Mouse (Mus musculus) heart, embryonic 11.5 days (tissue): ENCODE measurements at regions not wholly inside any gene's neighbourhood (a gene's known extent, or its start where the extent isn't known, plus 50 kb on each side); places are given as distances from the start of the nearest gene placed in this dataset.
"Not testable (repeated sequence)": the region's sequence is repeated elsewhere in the genome, so short reads cannot be mapped to it uniquely, and the experiment has no call there.

ENCODE experiments used
- ATAC-seq: fragments of 200-750 bp; cut with Nextera tagmentation; replicated peaks from 2 replicates; pipeline ENCODE4 v1.8.0; 2017; ENCODE audit warnings: moderate library complexity; ENCODE audit not compliant: insufficient number of reproducible peaks, low FRiP score, low TSS enrichment
- H3K27ac ChIP-seq: fragments of 300-500 bp; sonication (generic); 2 replicates; pipeline ENCODE4 v1.5.1; 2014; ENCODE audit warnings: mild to moderate bottlenecking, low read depth, low read length
- H3K27me3 ChIP-seq: fragments of 300-500 bp; sonication (generic); 2 replicates; pipeline ENCODE4 v1.6.1; 2014; ENCODE audit warnings: mild to moderate bottlenecking, low read length, mixed read lengths; ENCODE audit not compliant: control insufficient read depth, insufficient read depth
- H3K36me3 ChIP-seq: fragments of 300-500 bp; sonication (generic); 2 replicates; pipeline ENCODE4 v1.6.1; 2014; ENCODE audit warnings: mild to moderate bottlenecking, low read length, moderate library complexity, mixed read lengths; ENCODE audit not compliant: control insufficient read depth, insufficient read depth
- H3K4me1 ChIP-seq: fragments of 300-500 bp; sonication (generic); 2 replicates; pipeline ENCODE4 v1.6.1; 2014; ENCODE audit warnings: low read length; ENCODE audit not compliant: control insufficient read depth, insufficient read depth
- H3K4me2 ChIP-seq: fragments of 300-500 bp; sonication (generic); 2 replicates; pipeline ENCODE4 v1.6.1; 2014; ENCODE audit warnings: mild to moderate bottlenecking, moderate library complexity
- H3K4me3 ChIP-seq: fragments of 300-500 bp; sonication (generic); 2 replicates; pipeline ENCODE4 v1.5.1; 2014; ENCODE audit warnings: low read depth, low read length
- H3K9ac ChIP-seq: fragments of 300-500 bp; sonication (generic); 2 replicates; pipeline ENCODE4 v1.6.1; 2014; ENCODE audit warnings: mild to moderate bottlenecking, low read depth, low read length, moderate library complexity
- H3K9me3 ChIP-seq: fragments of 300-500 bp; sonication (generic); replicated peaks from 2 replicates; pipeline ENCODE4 v1.6.1; 2016; ENCODE audit warnings: low read length; ENCODE audit not compliant: control insufficient read depth
- WGBS: fragments of 180-500 bp; shearing (Covaris S2); extraction: QIAGEN DNeasy Blood & Tissue Kit; methylation state at CpG from one replicate; pipeline ENCODE4 v1.1.7; 2014; ENCODE audit not compliant: insufficient replicate concordance; 5-methylcytosine and 5-hydroxymethylcytosine counted together

DNA sequence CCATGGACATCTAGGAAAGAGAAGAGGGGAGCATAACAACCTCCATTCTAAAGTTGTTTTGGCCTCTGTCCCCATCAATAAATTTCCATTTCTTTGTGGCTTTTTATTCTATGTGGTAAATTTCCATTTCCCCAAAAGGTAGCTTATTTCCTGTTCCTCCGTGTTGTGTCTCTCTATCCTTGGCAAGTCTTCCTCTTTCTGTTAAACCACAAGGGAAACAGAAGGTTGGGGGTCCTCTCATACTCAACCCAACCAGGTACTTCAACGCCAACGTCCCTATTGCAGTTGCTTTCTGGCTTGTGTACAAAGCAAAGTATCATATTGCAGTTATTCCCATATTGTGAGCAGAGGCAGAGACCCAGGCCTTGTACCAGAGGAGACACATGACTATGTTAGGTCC is 434.7 kb upstream of the Pdcd1 start:
- Histone ChIP-seq H3K4me2 (no peak overlapping the region), H3K36me3 (no peaks in the 10 kb centered on the region), H3K4me3 (no peak overlapping the region), H3K9me3 (no peaks in the 10 kb centered on the region), H3K27me3 (no peaks in the 10 kb centered on the region), H3K4me1 (no peaks in the 10 kb centered on the region), H3K9ac (no peak overlapping the region), H3K27ac (no peak overlapping the region)
- ATAC-seq, result no peak
- WGBS, result 78% methylated on average over 3 of the region's 3 CpGs

GRCm38 (mm10) chr1:94469834-94470233 is 417.5 kb upstream of the Pdcd1 start:
- not testable (repeated sequence) for H3K27ac ChIP-seq, H3K9ac ChIP-seq, H3K9me3 ChIP-seq, H3K4me1 ChIP-seq, H3K27me3 ChIP-seq, H3K36me3 ChIP-seq, H3K4me3 ChIP-seq, H3K4me2 ChIP-seq
- 92% methylated on average over 18 of the region's 18 CpGs for WGBS
- peak; percentile 84 for ATAC-seq

GRCm38 (mm10) chr1:94423731-94424130 is 371.4 kb upstream of the Pdcd1 start:
- ATAC-seq, result no peak
- no peaks in the 10 kb centered on the region for H3K9me3 ChIP-seq
- WGBS, result 81% methylated on average over 2 of the region's 2 CpGs

GRCm38 (mm10) chr1:94413043-94413442 is 360.7 kb upstream of the Pdcd1 start:
- Histone ChIP-seq H3K36me3 (no peaks in the 10 kb centered on the region), H3K27me3 (no peaks in the 10 kb centered on the region), H3K4me1 (no peaks in the 10 kb centered on the region), H3K27ac (no peak overlapping the region), H3K4me2 (no peak overlapping the region), H3K4me3 (no peak overlapping the region), H3K9me3 (no peaks in the 10 kb centered on the region), H3K9ac (no peak overlapping the region)
- WGBS, result 74% methylated on average over 9 of the region's 9 CpGs
- ATAC-seq, result no peak

More at GRCm38 (mm10) chr1:94423731-94424130, 371.4 kb upstream of the Pdcd1 start:
- Histone ChIP-seq H3K27ac (no peak overlapping the region), H3K27me3 (no peaks in the 10 kb centered on the region), H3K4me3 (no peak overlapping the region), H3K36me3 (no peaks in the 10 kb centered on the region), H3K4me1 (no peaks in the 10 kb centered on the region), H3K9ac (no peak overlapping the region), H3K4me2 (no peak overlapping the region)

DNA sequence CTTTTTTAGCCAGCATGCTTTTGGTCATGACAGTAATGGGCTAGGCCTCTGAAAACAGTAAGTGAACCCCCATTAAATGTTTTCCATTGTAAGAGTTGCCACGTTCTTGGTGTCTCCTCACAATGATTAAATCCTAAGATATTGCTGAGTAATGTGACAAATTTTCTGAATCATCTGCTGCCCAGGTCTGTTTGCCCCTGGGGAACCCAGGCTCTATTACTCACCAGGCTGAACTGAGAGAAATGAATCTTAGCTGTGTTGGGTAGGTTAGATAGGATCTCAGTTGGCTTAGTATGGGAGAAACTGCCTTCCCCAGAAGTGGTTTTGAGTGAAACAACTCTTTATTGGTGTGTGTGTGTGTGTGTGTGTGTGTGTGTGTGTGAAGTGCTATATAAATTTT is 314.3 kb upstream of the Pdcd1 start:
- no peak overlapping the region for H3K27ac ChIP-seq
- WGBS, result 60% methylated on average over 1 of the region's 1 CpGs
- no peaks in the 10 kb centered on the region for H3K4me1 ChIP-seq
- H3K4me2 ChIP-seq, result no peak overlapping the region
- no peaks in the 10 kb centered on the region for H3K27me3 ChIP-seq
- no peak overlapping the region for H3K4me3 ChIP-seq
- no peaks in the 10 kb centered on the region for H3K9me3 ChIP-seq
- H3K36me3 ChIP-seq, result no peaks in the 10 kb centered on the region
- H3K9ac ChIP-seq, result no peak overlapping the region
- no peak for ATAC-seq

DNA sequence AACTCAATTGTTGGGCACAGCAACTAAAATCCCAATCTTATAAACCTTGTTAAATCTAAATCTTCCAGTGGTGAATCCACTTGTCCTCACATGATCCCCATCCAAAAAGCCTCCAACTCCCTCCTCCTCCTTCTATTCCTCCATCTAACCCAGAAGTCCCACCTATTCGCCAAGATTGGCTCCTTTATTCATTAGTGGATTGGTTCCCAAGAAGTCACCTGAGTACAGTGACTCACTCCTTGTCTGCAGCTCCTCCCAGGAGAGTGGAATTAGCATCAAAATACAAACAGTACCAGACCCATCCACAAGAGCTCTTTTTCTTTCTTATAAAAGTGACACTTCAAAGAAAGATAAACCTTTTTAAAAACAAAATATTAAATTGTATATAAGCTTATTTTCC is 304.6 kb upstream of the Pdcd1 start:
- Histone ChIP-seq H3K4me2 (no peak overlapping the region), H3K4me3 (no peak overlapping the region), H3K9ac (no peak overlapping the region), H3K4me1 (no peaks in the 10 kb centered on the region), H3K27ac (no peak overlapping the region), H3K27me3 (no peaks in the 10 kb centered on the region), H3K36me3 (no peaks in the 10 kb centered on the region), H3K9me3 (no peaks in the 10 kb centered on the region)
- 50% methylated on average over 1 of the region's 1 CpGs for WGBS
- no peak for ATAC-seq

- Histone ChIP-seq H3K4me2 (no peak overlapping the region), H3K36me3 (no peaks in the 10 kb centered on the region), H3K4me3 (no peak overlapping the region), H3K9me3 (no peaks in the 10 kb centered on the region), H3K27ac (no peak overlapping the region), H3K9ac (no peak overlapping the region), H3K4me1 (no peaks in the 10 kb centered on the region), H3K27me3 (no peaks in the 10 kb centered on the region)
- no peak for ATAC-seq
- WGBS, result 48% methylated on average over 3 of the region's 3 CpGs
These were observed 303.5 kb upstream of the Pdcd1 start for GRCm38 (mm10) chr1:94355873-94356272.

DNA sequence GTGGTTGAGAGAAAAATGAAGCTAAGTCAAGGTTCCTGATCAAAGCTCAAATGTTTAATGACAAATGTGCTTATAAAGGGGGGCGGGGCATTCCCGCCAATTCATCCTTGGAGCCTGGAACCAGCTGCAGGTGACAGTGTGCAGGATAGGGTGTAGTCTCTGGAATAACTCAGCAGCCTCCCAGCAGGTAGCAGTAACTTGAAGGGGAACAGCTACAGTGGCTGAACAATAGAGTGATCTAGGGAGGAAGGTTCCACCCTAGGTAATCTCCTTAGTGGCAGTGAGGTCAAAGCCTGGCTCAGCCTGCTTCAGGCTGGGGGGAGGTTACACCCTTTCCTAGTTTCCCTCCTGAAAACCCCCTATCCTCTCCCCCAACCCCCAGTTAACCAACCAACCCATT is 290.2 kb upstream of the Pdcd1 start:
- no peaks in the 10 kb centered on the region for H3K36me3 ChIP-seq
- no peak for ATAC-seq

DNA sequence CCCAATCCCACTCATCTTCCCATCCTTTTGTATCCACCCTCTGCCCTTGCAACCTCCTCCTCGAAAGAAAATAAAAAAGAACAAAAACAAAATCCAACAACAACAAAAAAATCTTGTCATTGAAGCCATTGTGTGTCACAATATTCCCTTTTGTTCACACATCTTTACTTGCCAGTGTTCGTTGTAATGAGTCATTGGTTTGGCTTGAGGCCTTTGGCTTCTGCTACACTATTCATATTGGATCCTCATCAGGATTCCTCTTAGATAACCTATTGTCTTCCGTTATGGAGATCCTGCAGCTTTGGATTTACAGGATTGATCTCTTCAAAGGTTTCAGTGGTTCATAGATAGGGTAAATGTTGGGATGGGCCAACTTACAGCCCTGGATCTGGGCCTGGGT is 288.9 kb upstream of the Pdcd1 start:
- H3K4me3 ChIP-seq, result no peak overlapping the region
- ATAC-seq, result no peak
- no peak overlapping the region for H3K4me2 ChIP-seq
- no peak overlapping the region for H3K27ac ChIP-seq
- WGBS, result 71% methylated on average over 3 of the region's 3 CpGs
- H3K9ac ChIP-seq, result no peak overlapping the region
- no peaks in the 10 kb centered on the region for H3K27me3 ChIP-seq
- no peaks in the 10 kb centered on the region for H3K36me3 ChIP-seq
- H3K4me1 ChIP-seq, result no peaks in the 10 kb centered on the region
- no peaks in the 10 kb centered on the region for H3K9me3 ChIP-seq

More for the DNA sequence above, 290.2 kb upstream of the Pdcd1 start:
- Histone ChIP-seq H3K4me3 (no peak overlapping the region), H3K4me2 (no peak overlapping the region), H3K9ac (no peak overlapping the region), H3K27ac (no peak overlapping the region), H3K4me1 (no peaks in the 10 kb centered on the region), H3K9me3 (no peaks in the 10 kb centered on the region), H3K27me3 (no peaks in the 10 kb centered on the region)
- 87% methylated on average over 2 of the region's 2 CpGs for WGBS
